Mouse (Mus musculus) large intestine, adult 2 months (tissue): ENCODE data around the gene Spint5. TPM values are rescaled to one million over a fixed set of nuclear protein-coding genes. Genes with fewer than 3 reads are reported as not detected.

Source experiments
- DNase-seq: peaks from one replicate; pipeline ENCODE4 v3.0.0-alpha.2; 2012; ENCODE audit warnings: low read depth, low spot score
- WGBS: fragments of 180-500 bp; shearing (Covaris S2); methylation state at CpG from one replicate; pipeline ENCODE4 v1.1.7; 2018; 5-methylcytosine and 5-hydroxymethylcytosine counted together
- polyA plus RNA-seq: library from polyadenylated mRNA; depleted of rRNA; stranded (reverse); fragments of >200 nt; gene quantifications from 2 replicates; pipeline ENCODE4 v1.2.3, GENCODE M21; 2012

The Spint5 gene
- polyA plus RNA-seq, 1 experiment, result not detected

- 85% methylated on average over 5 of the region's 5 CpGs for WGBS
- DNase-seq, result no peak
These were observed 19.7 kb downstream of the Spint5 start for GRCm38 (mm10) chr2:164734839-164735238.

- 60% methylated on average over 5 of the region's 5 CpGs for WGBS
- DNase-seq, result no peak
These were observed 20.3 kb downstream of the Spint5 start for GRCm38 (mm10) chr2:164735446-164735845.

- peak; percentile 71 for DNase-seq
- 40% methylated on average over 3 of the region's 3 CpGs for WGBS
These were observed 22.4 kb downstream of the Spint5 start for GRCm38 (mm10) chr2:164737377-164738090.

GRCm38 (mm10) chr2:164739876-164740275 lies 24.8 kb downstream of the Spint5 start:
- 42% methylated on average over 7 of the region's 7 CpGs for WGBS
- no peak for DNase-seq

GRCm38 (mm10) chr2:164744987-164745386 lies 29.9 kb downstream of the Spint5 start:
- 57% methylated on average over 13 of the region's 13 CpGs for WGBS
- no peak for DNase-seq

GRCm38 (mm10) chr2:164745843-164746479 lies 30.9 kb downstream of the Spint5 start, which contains the start of the genes Wfdc3 and Dnttip1:
Gene Wfdc3 (minus strand): TSS chr2:164745931.
Gene Dnttip1 (plus strand): TSS chr2:164745983.
- DNase-seq, result no peak
- WGBS, result under 1% methylated on average over 70 of the region's 70 CpGs

- DNase-seq, result no peak
- WGBS, result 15% methylated on average over 8 of the region's 8 CpGs
These were observed 31.6 kb downstream of the Spint5 start for GRCm38 (mm10) chr2:164746693-164747092.

GRCm38 (mm10) chr2:164748191-164748590 lies 33.1 kb downstream of the Spint5 start:
- DNase-seq, result no peak
- WGBS, result 80% methylated on average over 4 of the region's 4 CpGs

- no peak for DNase-seq
- 75% methylated on average over 6 of the region's 6 CpGs for WGBS
These were observed 33.9 kb downstream of the Spint5 start for GRCm38 (mm10) chr2:164748991-164749390.

GRCm38 (mm10) chr2:164752454-164752853 lies 37.3 kb downstream of the Spint5 start:
- 78% methylated on average over 2 of the region's 2 CpGs for WGBS
- no peak for DNase-seq

GRCm38 (mm10) chr2:164754105-164754504 lies 39.0 kb downstream of the Spint5 start:
- no peak for DNase-seq
- WGBS, result 70% methylated on average over 11 of the region's 11 CpGs

GRCm38 (mm10) chr2:164754800-164755199 lies 39.7 kb downstream of the Spint5 start:
- 80% methylated on average over 2 of the region's 2 CpGs for WGBS
- DNase-seq, result no peak

- WGBS, result 90% methylated on average over 11 of the region's 11 CpGs
- DNase-seq, result no peak
These were observed 42.7 kb downstream of the Spint5 start for GRCm38 (mm10) chr2:164757841-164758240.

GRCm38 (mm10) chr2:164758692-164759091 lies 43.6 kb downstream of the Spint5 start:
- no peak for DNase-seq
- WGBS, result 74% methylated on average over 1 of the region's 1 CpGs

GRCm38 (mm10) chr2:164760059-164760833 lies 45.1 kb downstream of the Spint5 start:
- DNase-seq, result no peak
- 87% methylated on average over 4 of the region's 4 CpGs for WGBS

GRCm38 (mm10) chr2:164761502-164761901 lies 46.4 kb downstream of the Spint5 start:
- no peak for DNase-seq
- WGBS, result 100% methylated on average over 2 of the region's 2 CpGs

GRCm38 (mm10) chr2:164761971-164762370 lies 46.9 kb downstream of the Spint5 start:
- WGBS, result 95% methylated on average over 4 of the region's 4 CpGs
- no peak for DNase-seq

GRCm38 (mm10) chr2:164762593-164762992 lies 47.5 kb downstream of the Spint5 start:
- no peak for DNase-seq
- 84% methylated on average over 7 of the region's 7 CpGs for WGBS

GRCm38 (mm10) chr2:164765841-164766240 lies 50.7 kb downstream of the Spint5 start:
- 85% methylated on average over 3 of the region's 3 CpGs for WGBS
- no peak for DNase-seq
